Mouse (Mus musculus): ENCODE measurements around the gene Trio.

- TF ChIP-seq CTCF (IDR thresholded peaks at IDR 0.05; ENCODE audit: extremely low read depth, insufficient read length, insufficient replicate concordance, low read depth, low read length) (no peak), POLR2A (IDR thresholded peaks at IDR 0.05; ENCODE audit: low read depth, low read length) (no peak)
Measured at GRCm38 (mm10) chr15:28067373-28067772, 41.7 kb upstream of the Trio start.
